Mouse (Mus musculus): Measurements from ENCODE around the gene 9930022D16Rik. TPM values are rescaled to one million over a fixed set of nuclear protein-coding genes. Genes with fewer than 3 reads are reported as not detected.

9930022D16Rik gene
- not detected in 2 replicates for polyA plus RNA-seq (2012)

DNA sequence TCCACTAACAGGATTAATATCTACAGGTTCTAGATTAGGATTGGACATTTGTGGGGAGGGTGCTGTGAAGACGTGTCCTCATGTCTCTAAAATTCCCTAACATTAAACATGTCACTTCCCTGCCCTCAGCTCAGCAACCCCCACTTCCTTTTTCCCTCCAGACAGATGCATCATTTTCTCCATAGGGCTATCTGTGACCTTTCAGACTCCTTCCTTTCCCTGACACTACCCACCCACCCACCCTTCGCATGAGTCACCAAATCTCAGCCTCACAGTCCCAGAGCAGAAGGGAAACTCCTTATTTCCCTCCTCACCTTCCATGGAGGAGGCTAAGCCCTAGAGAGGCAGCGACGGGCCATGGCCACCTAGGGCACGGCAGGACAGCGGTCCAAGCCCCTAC is at the start of gene 9930022D16Rik:
TSS of gene 9930022D16Rik (plus strand) at position 301 of the 400 bp plus-strand sequence.
- TF ChIP-seq GATA1 (IDR thresholded peaks at IDR 0.05; ENCODE audit: low read length) = no peak

DNA sequence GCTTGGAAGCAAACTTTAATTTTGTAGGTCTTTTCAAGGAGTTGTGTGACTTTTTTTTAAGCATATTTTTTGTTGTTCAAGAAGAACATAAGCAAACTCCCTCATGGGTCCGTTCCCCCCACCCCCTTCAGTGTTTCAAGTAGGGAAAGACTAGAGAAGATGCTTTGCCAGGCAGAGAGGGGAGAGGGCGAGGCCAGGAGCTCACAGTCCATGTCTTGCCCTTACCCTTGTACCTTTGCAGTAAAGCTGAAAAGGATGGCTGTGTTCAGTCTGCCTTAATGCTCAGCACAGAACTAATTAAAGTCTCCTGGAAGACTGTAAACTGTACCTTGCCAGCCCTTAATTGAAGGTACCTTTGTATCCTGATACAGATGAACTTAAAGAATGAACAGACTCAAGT is 49.4 kb upstream of the 9930022D16Rik start:
- no peak for TF ChIP-seq GATA1 (IDR thresholded peaks at IDR 0.05; ENCODE audit: low read length)

DNA sequence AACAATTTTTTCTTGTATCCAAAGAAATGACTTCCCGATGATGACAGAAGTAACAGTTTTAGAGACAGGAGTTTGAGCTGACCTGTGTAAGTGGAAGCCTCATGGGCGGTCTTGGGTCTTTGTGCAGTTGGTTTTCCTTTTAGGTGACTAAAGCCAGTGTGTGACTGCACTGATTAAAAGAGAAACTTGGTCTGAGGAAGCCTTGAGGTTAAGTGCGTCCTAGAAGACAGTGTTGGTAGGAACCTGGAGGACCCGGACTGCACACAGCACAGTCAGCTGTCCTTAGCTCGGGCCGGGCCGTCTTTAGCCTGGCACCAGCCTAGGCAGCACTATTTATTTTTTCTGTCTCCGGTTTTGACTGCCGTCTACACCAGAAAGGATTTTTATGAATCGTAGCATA is 48.8 kb upstream of the 9930022D16Rik start:
- TF ChIP-seq GATA1 (IDR thresholded peaks at IDR 0.05; ENCODE audit: low read length) = no peak

DNA sequence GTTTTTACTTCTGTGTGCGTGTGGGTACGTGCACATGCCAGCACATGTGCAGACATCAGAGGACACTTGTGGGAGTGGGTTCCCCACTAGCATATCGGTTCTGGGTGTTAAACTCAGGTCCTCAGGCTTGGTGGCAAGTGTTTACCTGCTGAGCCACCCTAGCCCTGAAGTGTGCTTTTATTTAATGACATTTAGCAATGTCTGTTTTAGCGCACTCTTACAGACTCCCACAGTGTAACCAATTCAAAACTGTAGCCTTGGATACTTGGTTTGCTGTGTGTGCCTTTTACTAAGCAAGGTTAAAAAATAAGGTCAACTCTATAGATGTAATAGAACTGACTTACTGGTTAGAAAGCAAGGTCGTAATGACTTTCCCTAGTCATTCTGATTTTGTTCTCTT is 47.9 kb upstream of the 9930022D16Rik start:
- no peak for TF ChIP-seq GATA1 (IDR thresholded peaks at IDR 0.05; ENCODE audit: low read length)

DNA sequence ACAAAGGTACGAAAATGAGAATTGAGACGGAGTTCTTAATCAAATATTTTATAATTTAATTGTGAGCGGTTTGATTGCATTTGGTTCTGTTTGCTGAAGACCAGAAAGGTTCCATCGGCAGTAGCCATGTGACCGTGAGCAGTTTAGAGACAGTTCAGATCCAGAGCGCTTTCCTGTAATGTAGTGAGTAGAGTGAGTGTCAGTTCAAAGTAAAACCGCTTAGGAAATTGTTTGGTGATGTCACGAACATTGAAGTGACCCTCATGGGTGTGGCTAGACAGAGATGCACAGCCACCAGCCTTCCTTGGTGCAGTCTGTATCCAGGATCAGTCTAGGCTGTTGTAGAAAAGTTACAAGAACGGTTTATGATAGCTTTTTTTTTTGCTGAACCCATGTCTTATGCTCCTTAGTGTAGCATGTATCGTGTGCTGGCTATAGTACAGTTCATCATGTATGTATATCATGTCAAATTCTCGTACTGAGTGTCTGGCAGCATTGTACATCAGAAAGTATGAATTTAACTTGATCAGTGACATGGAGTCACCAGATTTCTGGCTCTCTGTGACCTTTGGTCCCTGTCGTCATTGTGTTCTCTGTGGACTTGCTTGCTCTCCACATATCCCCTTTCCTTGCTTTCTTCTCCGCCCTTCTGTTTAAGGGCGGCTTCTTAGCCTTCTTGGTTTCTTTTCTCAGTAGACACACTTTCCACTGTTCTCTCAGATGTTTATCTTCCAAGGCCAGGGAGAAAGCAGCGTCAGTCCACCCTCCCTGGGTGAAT is 46.7 kb upstream of the 9930022D16Rik start:
- no peak for TF ChIP-seq GATA1 (IDR thresholded peaks at IDR 0.05; ENCODE audit: low read length)

DNA sequence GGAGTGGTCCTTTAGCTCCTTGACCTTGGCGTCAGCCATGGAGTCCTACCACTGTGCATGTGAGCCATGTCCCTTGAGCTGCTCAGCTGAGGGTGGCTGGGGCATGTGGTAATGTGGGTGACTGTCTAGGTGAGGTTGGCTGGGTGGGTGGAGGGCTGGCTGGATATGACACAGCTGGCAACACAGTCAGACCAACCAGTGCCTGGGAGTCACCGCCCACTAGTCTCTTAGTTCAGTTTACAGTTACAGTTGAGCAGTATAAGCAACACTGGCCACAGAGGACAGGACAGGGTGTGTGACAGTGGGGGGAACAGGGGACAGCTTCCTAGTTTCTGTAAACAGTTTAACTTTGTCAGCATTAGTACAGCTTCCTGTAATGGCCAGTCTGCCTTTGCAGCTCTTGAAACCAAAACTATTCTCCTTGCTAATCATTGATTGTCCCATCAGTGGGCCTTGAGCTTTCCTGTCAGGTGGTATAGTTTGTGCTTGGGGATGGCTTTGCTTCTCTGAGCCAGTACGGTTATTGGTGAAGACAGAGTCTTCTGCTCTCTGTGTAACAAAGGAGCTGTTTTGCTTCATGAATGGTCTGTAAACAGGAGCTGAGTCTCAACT is 44.6 kb upstream of the 9930022D16Rik start:
- no peak for TF ChIP-seq GATA1 (IDR thresholded peaks at IDR 0.05; ENCODE audit: low read length)

DNA sequence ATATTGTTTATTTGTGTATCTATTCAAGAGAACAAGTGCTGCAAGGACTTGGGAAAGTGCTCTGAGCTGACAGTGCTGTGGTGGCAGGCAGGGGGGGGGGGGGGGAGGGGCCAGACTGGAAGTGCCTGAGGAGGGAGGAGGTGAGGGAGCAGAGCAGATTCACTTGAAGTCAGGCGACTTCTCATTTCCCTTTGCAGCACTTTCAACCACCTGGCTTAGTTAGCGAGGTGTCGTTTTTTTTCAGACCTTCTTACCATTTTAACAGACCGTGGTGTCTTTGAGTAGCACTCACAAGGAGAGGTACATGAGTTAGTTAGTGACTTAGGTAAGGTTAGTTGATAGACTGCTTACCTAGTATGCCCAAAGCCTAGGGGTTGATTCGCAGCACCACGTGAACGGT is 38.3 kb upstream of the 9930022D16Rik start:
- no peak for TF ChIP-seq GATA1 (IDR thresholded peaks at IDR 0.05; ENCODE audit: low read length)

DNA sequence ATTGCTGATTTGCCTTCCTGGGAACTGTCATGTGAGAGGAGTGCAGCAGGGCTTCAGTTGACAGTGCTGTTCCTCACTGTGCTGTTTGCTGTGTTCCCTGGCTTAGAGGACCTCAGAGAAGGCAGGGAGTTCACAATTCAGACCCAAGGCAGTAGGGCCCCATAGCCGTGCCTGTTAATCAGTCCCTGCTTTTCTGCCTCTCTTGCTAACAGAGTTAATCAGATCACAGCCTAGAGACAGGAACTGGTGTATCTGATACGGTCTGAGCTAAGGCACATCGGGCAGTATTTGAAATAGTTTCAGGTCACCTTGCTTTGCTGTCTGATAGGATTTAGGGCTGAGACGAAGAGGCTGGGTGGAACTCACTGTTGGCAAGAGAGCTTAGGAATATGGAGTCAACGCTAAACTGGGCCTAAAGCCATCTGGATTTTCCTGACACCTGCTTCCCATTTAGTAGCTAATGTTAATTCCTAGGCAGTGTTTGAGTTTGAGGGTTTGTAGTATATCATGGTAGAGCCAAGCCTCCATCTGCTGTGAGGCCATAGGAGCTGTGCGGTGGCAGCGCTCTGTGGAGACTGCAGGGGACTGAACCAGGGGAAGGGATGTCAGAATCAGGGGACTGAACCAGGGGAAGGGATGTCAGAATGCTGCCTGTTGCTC is 37.1 kb upstream of the 9930022D16Rik start:
- TF ChIP-seq GATA1 (IDR thresholded peaks at IDR 0.05; ENCODE audit: low read length) = peak; percentile 86

DNA sequence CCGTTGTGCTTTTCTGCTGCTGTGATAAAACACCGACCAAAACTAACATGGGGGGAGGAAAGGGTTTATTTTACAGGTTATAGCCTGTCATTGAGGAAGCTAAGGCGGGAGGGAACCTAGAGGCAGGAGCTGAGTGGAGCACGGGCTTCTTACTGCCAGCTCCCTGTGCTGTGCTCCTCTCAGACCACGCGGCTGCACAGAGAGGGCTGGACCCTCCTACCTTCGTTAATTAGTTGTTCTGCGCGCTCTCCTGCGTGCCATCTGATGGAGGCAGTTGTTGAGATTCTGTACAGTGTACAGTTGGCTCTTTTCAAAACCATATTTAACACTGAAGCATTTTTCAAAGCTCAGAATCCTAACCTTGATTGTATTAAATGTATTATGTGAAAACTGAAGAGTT is 36.2 kb upstream of the 9930022D16Rik start:
- TF ChIP-seq GATA1 (IDR thresholded peaks at IDR 0.05; ENCODE audit: low read length) = no peak

DNA sequence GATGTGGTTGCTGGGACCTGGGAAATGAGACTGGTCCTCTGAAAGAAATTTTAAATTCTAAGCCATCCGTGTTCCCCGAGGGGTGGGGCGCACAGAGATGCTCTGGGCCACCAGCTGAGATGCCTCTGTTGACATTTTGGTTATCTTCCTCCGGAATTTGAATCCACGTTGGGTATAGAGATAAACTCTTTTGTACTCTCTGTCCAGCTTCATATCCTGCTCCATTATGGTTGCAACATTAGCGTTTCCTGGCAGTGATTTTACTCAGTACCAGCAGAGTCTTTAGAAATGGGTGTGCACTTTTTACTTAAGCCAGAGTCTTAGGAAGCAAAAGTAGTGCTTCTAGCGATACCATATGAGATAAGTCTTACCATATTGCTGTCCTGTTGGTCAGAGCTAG is 35.7 kb upstream of the 9930022D16Rik start:
- TF ChIP-seq GATA1 (IDR thresholded peaks at IDR 0.05; ENCODE audit: low read length) = no peak

DNA sequence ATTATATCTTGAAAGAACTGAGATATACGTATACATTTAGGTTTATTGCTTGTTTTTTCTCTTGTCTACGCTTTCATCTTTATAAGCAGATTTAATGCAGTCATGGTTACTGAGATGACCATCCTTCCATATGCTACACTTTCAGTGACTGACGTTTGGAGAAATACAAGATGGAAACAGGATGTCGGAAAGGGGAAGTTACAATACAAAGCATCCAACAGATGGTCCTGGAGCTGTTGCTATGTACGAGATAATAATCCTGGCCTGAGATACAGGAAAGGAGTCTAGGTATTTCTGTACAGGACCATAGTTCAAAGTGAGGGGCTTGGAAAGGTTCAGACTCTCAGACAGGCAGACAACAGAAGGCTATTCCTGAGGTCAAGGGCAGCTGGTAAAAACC is 33.1 kb upstream of the 9930022D16Rik start:
- no peak for TF ChIP-seq GATA1 (IDR thresholded peaks at IDR 0.05; ENCODE audit: low read length)

DNA sequence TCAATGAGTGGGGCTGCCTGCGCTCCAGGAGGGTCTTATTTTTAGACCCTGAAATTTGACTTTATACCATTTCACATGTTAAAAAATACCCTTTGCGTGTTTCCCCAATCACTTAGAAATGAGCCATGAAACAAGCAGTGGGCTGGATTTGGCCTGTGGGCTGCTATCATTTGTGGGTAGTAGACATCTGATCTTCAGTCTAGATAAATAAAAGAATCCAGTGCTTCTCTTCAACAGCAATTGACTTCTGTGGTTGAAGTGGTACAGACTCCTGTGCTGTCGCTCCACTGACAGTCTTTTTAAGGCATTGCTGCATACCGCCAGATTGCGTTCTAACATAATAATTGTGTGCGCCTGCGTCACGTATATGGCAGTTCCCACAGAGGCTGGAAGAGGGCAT is 28.4 kb upstream of the 9930022D16Rik start:
- peak; percentile 41 for TF ChIP-seq GATA1 (IDR thresholded peaks at IDR 0.05; ENCODE audit: low read length)

DNA sequence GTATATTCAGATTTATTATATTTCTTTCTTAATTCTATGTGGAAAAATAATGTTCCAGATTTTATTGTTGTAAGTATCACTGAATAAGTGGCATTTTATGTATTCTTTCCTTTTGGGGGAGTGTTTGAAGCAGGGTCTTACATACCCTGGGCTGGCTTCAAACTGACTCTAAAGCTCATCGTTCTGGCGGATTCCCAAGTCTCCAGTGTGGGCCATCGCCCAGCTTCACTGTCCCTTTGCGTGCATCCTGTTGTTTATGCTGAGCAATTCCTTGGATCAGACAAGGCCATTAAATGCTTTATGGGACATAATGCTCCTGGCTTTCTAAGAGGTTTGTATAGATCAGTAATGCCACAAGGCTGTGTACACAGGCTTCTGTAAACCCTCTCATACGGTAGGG is 24.7 kb upstream of the 9930022D16Rik start:
- no peak for TF ChIP-seq GATA1 (IDR thresholded peaks at IDR 0.05; ENCODE audit: low read length)

DNA sequence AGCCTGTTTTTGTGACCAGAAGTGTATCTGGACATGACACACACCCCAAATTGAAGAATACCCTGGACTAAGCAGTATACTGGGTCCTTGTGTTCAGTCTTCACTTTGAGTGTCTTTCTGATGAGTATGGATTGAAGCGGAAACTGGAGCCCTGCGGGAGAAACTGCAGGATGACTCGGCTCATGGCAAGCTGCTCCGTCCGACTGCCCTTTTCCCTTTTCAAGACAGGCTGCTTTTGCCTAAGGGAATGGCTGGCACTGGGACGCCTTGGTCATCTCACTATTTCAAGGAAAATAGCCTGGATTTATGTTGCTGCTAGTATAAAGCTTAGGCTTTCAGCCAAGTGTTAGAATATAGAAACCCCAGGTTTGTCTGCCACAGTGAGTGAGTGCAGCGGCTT is 22.5 kb upstream of the 9930022D16Rik start:
- no peak for TF ChIP-seq GATA1 (IDR thresholded peaks at IDR 0.05; ENCODE audit: low read length)

DNA sequence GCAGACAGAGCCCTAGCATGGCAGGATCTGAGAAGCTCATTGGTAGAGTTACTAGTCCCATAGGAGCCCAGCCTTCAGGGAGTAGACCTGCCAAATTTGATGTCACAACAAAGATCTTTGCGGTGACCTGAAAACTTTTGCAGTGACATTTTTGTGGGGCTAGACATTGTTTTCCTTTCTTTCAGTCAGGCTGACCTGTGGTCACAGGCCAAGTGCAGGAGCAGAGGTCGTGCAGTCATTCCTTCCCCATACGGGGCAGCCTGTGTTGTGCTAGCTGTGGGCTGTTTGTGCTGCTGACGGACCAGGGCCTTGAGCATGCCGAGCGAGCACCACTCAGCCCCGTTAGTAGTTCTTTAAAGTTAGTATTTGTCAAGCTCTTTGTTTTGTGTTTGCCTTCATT is 22.0 kb upstream of the 9930022D16Rik start:
- no peak for TF ChIP-seq GATA1 (IDR thresholded peaks at IDR 0.05; ENCODE audit: low read length)

DNA sequence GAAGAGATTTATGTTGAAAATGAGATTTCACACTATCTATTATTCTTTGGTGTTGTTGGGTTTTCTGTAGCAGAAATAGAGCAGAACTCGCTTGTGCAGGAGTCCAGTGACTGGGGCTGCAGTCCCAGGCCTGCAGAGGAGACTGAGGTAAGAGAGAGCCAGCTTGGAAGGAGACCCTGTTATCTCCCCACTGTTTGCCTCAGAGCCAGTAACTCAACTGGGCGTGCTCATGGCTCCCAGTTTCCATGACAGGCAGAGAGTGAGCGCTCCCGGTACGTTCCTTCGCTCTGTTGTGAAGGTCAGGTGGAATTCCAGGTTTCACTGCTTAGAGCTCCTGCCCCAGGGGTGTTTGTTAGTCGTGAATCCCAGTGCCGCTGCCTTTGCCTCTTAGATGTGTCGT is 21.1 kb upstream of the 9930022D16Rik start:
- no peak for TF ChIP-seq GATA1 (IDR thresholded peaks at IDR 0.05; ENCODE audit: low read length)

DNA sequence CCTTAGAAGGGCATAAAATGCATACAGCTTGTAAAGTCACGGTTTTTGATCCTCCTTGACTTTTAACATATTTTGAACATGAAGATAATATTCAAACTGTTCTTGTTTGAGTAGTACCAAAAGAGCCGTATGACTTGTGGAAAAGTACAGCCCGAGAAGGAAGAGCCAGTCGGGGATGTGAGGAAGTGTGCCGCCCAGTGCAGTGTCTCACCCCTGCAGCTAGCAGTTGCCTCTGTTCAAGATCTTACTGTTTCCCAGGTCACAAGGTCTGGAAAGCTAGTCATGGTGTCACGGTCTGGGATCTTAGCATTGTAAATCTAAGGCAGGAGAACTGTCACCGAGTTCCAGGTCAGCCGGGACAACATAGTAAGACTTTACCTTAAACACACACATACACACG is 19.0 kb upstream of the 9930022D16Rik start:
- no peak for TF ChIP-seq GATA1 (IDR thresholded peaks at IDR 0.05; ENCODE audit: low read length)
